Mouse (Mus musculus): ENCODE measurements at regions not wholly inside any gene's neighbourhood (a gene's known extent, or its start where the extent isn't known, plus 50 kb on each side); places are given as distances from the start of the nearest gene placed in this dataset.

GRCm38 (mm10) chr8:25311811-25312533 is 487.8 kb upstream of the Adam5 start:
- no peak for TF ChIP-seq USF1 (IDR thresholded peaks at IDR 0.05; ENCODE audit: low read depth, low read length)
- no peak for TF ChIP-seq ETS1 (conservative IDR thresholded peaks at IDR 0.05; ENCODE audit: low read depth, low read length)
- TF ChIP-seq EP300 (IDR thresholded peaks at IDR 0.05; ENCODE audit: low read length), result no peak
- no peak for TF ChIP-seq USF2 (conservative IDR thresholded peaks at IDR 0.05; ENCODE audit: low read depth, low read length)
- no peak for TF ChIP-seq CTCF (conservative IDR thresholded peaks at IDR 0.05 in 1 of 2, IDR thresholded peaks at IDR 0.05 in 1 of 2; ENCODE audit: low read depth in 2 of 2, low read length in 2 of 2)
- no peak for TF ChIP-seq MEF2A (IDR thresholded peaks at IDR 0.05; ENCODE audit: borderline replicate concordance, low read depth, low read length)
- TF ChIP-seq POLR2A (IDR thresholded peaks at IDR 0.05; ENCODE audit: low read depth, low read length), result no peak
- no peak for TF ChIP-seq SIN3A (IDR thresholded peaks at IDR 0.05; ENCODE audit: low read length)
- TF ChIP-seq MXI1 (IDR thresholded peaks at IDR 0.05; ENCODE audit: low read depth, low read length), result no peak
- no peak for TF ChIP-seq BHLHE40 (IDR thresholded peaks at IDR 0.05; ENCODE audit: low read depth, low read length)
- TF ChIP-seq POLR2AphosphoS2 (IDR thresholded peaks at IDR 0.05; ENCODE audit: low read depth, low read length), result no peak
